Mouse (Mus musculus) heart, embryonic 12.5 days (tissue): ENCODE results near the gene Ppm1h. TPM values are rescaled to one million over a fixed set of nuclear protein-coding genes. Genes with fewer than 3 reads are reported as not detected.

Source experiments
- ATAC-seq: fragments of 200-750 bp; cut with Nextera tagmentation; 2 replicates; pipeline ENCODE4 v1.8.0; 2017; ENCODE audit warnings: moderate TSS enrichment, moderate library complexity; ENCODE audit not compliant: insufficient number of reproducible peaks, low FRiP score
- H3K27ac ChIP-seq: fragments of 300-500 bp; sonication (generic); 2 replicates; pipeline ENCODE4 v1.5.1; 2016; ENCODE audit warnings: mild to moderate bottlenecking, moderate library complexity; ENCODE audit not compliant: poor library complexity, severe bottlenecking
- H3K27me3 ChIP-seq: fragments of 300-500 bp; sonication (generic); replicated peaks from 2 replicates; pipeline ENCODE4 v1.6.1; 2016; ENCODE audit warnings: mild to moderate bottlenecking, moderate library complexity
- H3K36me3 ChIP-seq: fragments of 300-500 bp; sonication (generic); 2 replicates; pipeline ENCODE4 v1.6.1; 2016; ENCODE audit warnings: mild to moderate bottlenecking, moderate library complexity
- H3K4me1 ChIP-seq: fragments of 300-500 bp; sonication (generic); replicated peaks from 2 replicates; pipeline ENCODE4 v1.6.1; 2016; ENCODE audit warnings: mild to moderate bottlenecking
- H3K4me2 ChIP-seq: fragments of 300-500 bp; sonication (generic); 2 replicates; pipeline ENCODE4 v1.6.1; 2016; ENCODE audit warnings: mild to moderate bottlenecking, moderate library complexity
- H3K4me3 ChIP-seq: fragments of 300-500 bp; sonication (generic); 2 replicates; pipeline ENCODE4 v1.5.1; 2016; ENCODE audit warnings: mild to moderate bottlenecking
- H3K9ac ChIP-seq: fragments of 300-500 bp; sonication (generic); 2 replicates; pipeline ENCODE4 v1.6.1; 2016; ENCODE audit warnings: mild to moderate bottlenecking, moderate library complexity
- H3K9me3 ChIP-seq: fragments of 300-500 bp; sonication (generic); replicated peaks from 2 replicates; pipeline ENCODE4 v1.6.1; 2016; ENCODE audit warnings: mild to moderate bottlenecking, moderate library complexity
- WGBS: fragments of 180-500 bp; shearing (Covaris S2); methylation state at CpG from one replicate; pipeline ENCODE4 v1.1.7; 2016; 5-methylcytosine and 5-hydroxymethylcytosine counted together
- polyA plus RNA-seq: library from polyadenylated mRNA; unstranded; fragments of >200 nt; fragmentation: Nextera tagmentation; extraction: Ambion mirVana; gene quantifications from 2 replicates; pipeline ENCODE4 v1.2.1, GENCODE M21; 2016

The Ppm1h gene
- polyA plus RNA-seq: 4.2 and 4.6 TPM in 2 replicates

GRCm38 (mm10) chr10:122678541-122679436 lies at the start of gene Ppm1h:
Gene Ppm1h, plus strand, starts transcription at chr10:122678762.
- WGBS: under 1% methylated on average over 90 of the region's 94 CpGs
- Histone ChIP-seq H3K9me3 (no peaks in the 10 kb centered on the region), H3K27me3 (peaks cover 5% of the 10 kb centered on the region; the same call in 1 of the 2 replicates), H3K36me3 (no peaks in the 10 kb centered on the region), H3K9ac (peak within 1 kb of the TSS; percentile 78), H3K4me2 (peak within 1 kb of the TSS; percentile 82), H3K4me3 (peak within 1 kb of the TSS; percentile 85), H3K4me1 (peaks cover 9% of the 10 kb centered on the region; the same call in 1 of the 2 replicates), H3K27ac (peak within 1 kb of the TSS; percentile 42; the same call in 1 of the 2 replicates)
- peak; percentile 82 for ATAC-seq

GRCm38 (mm10) chr10:122629003-122629402 lies 49.6 kb upstream of the Ppm1h start:
- Histone ChIP-seq H3K4me3 (no peak overlapping the region), H3K36me3 (no peaks in the 10 kb centered on the region), H3K4me2 (no peak overlapping the region), H3K4me1 (no peaks in the 10 kb centered on the region), H3K9ac (no peak overlapping the region), H3K9me3 (no peaks in the 10 kb centered on the region), H3K27ac (no peak overlapping the region), H3K27me3 (no peaks in the 10 kb centered on the region)
- WGBS: 56% methylated on average over 4 of the region's 4 CpGs
- ATAC-seq: no peak

- no peak overlapping the region for H3K27ac ChIP-seq
- ATAC-seq: no peak
- H3K27me3 ChIP-seq: no peaks in the 10 kb centered on the region
- H3K4me2 ChIP-seq: no peak overlapping the region
- no peaks in the 10 kb centered on the region for H3K9me3 ChIP-seq
- no peaks in the 10 kb centered on the region for H3K36me3 ChIP-seq
- no peak overlapping the region for H3K9ac ChIP-seq
- no peak overlapping the region for H3K4me3 ChIP-seq
- 70% methylated on average over 4 of the region's 4 CpGs for WGBS
- H3K4me1 ChIP-seq: no peaks in the 10 kb centered on the region
Observed at GRCm38 (mm10) chr10:122639879-122640278, 38.7 kb upstream of the Ppm1h start.

- no peaks in the 10 kb centered on the region for H3K27me3 ChIP-seq
- H3K9ac ChIP-seq: no peak overlapping the region
- no peak overlapping the region for H3K27ac ChIP-seq
- WGBS: 70% methylated on average over 8 of the region's 8 CpGs
- ATAC-seq: no peak
- H3K4me2 ChIP-seq: no peak overlapping the region
- H3K9me3 ChIP-seq: no peaks in the 10 kb centered on the region
- no peak overlapping the region for H3K4me3 ChIP-seq
- no peaks in the 10 kb centered on the region for H3K36me3 ChIP-seq
- no peaks in the 10 kb centered on the region for H3K4me1 ChIP-seq
Observed at GRCm38 (mm10) chr10:122641263-122641795, 37.2 kb upstream of the Ppm1h start.

- Histone ChIP-seq H3K27me3 (no peaks in the 10 kb centered on the region), H3K36me3 (no peaks in the 10 kb centered on the region)
- 88% methylated on average over 4 of the region's 4 CpGs for WGBS
Observed at GRCm38 (mm10) chr10:122642125-122642524, 36.4 kb upstream of the Ppm1h start.

GRCm38 (mm10) chr10:122651932-122652331 lies 26.6 kb upstream of the Ppm1h start:
- Histone ChIP-seq H3K9me3 (0 out of 2 replicates have a peak, but pooled peaks cover 4% of the 10 kb centered on the region), H3K9ac (no peak overlapping the region), H3K36me3 (no peaks in the 10 kb centered on the region), H3K4me2 (no peak overlapping the region), H3K27ac (no peak overlapping the region), H3K27me3 (no peaks in the 10 kb centered on the region), H3K4me3 (no peak overlapping the region), H3K4me1 (no peaks in the 10 kb centered on the region)
- WGBS: 84% methylated on average over 4 of the region's 4 CpGs
- ATAC-seq: no peak

More at GRCm38 (mm10) chr10:122642125-122642524, 36.4 kb upstream of the Ppm1h start:
- Histone ChIP-seq H3K4me3 (no peak overlapping the region), H3K9ac (no peak overlapping the region), H3K27ac (no peak overlapping the region), H3K4me1 (no peaks in the 10 kb centered on the region), H3K4me2 (no peak overlapping the region), H3K9me3 (no peaks in the 10 kb centered on the region)
- ATAC-seq: no peak

GRCm38 (mm10) chr10:122652578-122652977 lies 26.0 kb upstream of the Ppm1h start:
- no peak for ATAC-seq
- 88% methylated on average over 1 of the region's 1 CpGs for WGBS
- H3K36me3 ChIP-seq: no peaks in the 10 kb centered on the region
- no peaks in the 10 kb centered on the region for H3K4me1 ChIP-seq
- no peaks in the 10 kb centered on the region for H3K27me3 ChIP-seq
- no peak overlapping the region for H3K27ac ChIP-seq
- 0 out of 2 replicates have a peak, but pooled peaks cover 4% of the 10 kb centered on the region for H3K9me3 ChIP-seq
- no peak overlapping the region for H3K9ac ChIP-seq
- no peak overlapping the region for H3K4me3 ChIP-seq
- H3K4me2 ChIP-seq: no peak overlapping the region

GRCm38 (mm10) chr10:122665652-122666051 lies 12.9 kb upstream of the Ppm1h start:
- H3K36me3 ChIP-seq: no peaks in the 10 kb centered on the region
- H3K9ac ChIP-seq: no peak overlapping the region
- H3K27me3 ChIP-seq: no peaks in the 10 kb centered on the region
- no peak for ATAC-seq
- H3K27ac ChIP-seq: no peak overlapping the region
- 56% methylated on average over 1 of the region's 1 CpGs for WGBS
- H3K9me3 ChIP-seq: no peaks in the 10 kb centered on the region
- no peaks in the 10 kb centered on the region for H3K4me1 ChIP-seq
- no peak overlapping the region for H3K4me2 ChIP-seq
- no peak overlapping the region for H3K4me3 ChIP-seq

GRCm38 (mm10) chr10:122671253-122671652 lies 7.3 kb upstream of the Ppm1h start:
- no peaks in the 10 kb centered on the region for H3K27me3 ChIP-seq
- 73% methylated on average over 2 of the region's 2 CpGs for WGBS
- H3K36me3 ChIP-seq: no peaks in the 10 kb centered on the region
- no peaks in the 10 kb centered on the region for H3K9me3 ChIP-seq
- no peaks in the 10 kb centered on the region for H3K4me1 ChIP-seq
- no peak for ATAC-seq
- no peak overlapping the region for H3K4me2 ChIP-seq
- H3K27ac ChIP-seq: no peak overlapping the region
- no peak overlapping the region for H3K4me3 ChIP-seq
- H3K9ac ChIP-seq: no peak overlapping the region

GRCm38 (mm10) chr10:122672044-122672443 lies 6.5 kb upstream of the Ppm1h start:
- Histone ChIP-seq H3K27me3 (no peaks in the 10 kb centered on the region), H3K36me3 (no peaks in the 10 kb centered on the region), H3K9ac (no peak overlapping the region), H3K27ac (no peak overlapping the region), H3K4me1 (no peaks in the 10 kb centered on the region), H3K4me2 (no peak overlapping the region), H3K9me3 (no peaks in the 10 kb centered on the region), H3K4me3 (no peak overlapping the region)
- ATAC-seq: no peak
- WGBS: 80% methylated on average over 4 of the region's 4 CpGs

- Histone ChIP-seq H3K4me2 (peak overlapping the region; percentile 82), H3K9me3 (no peaks in the 10 kb centered on the region), H3K4me3 (peak overlapping the region; percentile 85), H3K36me3 (no peaks in the 10 kb centered on the region), H3K4me1 (peaks cover 9% of the 10 kb centered on the region; the same call in 1 of the 2 replicates), H3K9ac (peak overlapping the region; percentile 78), H3K27ac (no peak overlapping the region), H3K27me3 (peaks cover 5% of the 10 kb centered on the region; the same call in 1 of the 2 replicates)
- ATAC-seq: no peak
- under 1% methylated on average over 33 of the region's 33 CpGs for WGBS
Observed at GRCm38 (mm10) chr10:122679437-122680045, 979 bp downstream of the Ppm1h start.
